Mouse (Mus musculus) hindbrain, embryonic 15.5 days (tissue): ENCODE measurements around the gene Anp32b. TPM values are rescaled to one million over a fixed set of nuclear protein-coding genes. Genes with fewer than 3 reads are reported as not detected.

ENCODE experiments used
- ATAC-seq: fragments of 200-750 bp; cut with Nextera tagmentation; 2 replicates; pipeline ENCODE4 v1.8.0; 2017; ENCODE audit warnings: low read depth, moderate number of reproducible peaks, moderate TSS enrichment; ENCODE audit not compliant: low FRiP score
- H3K27ac ChIP-seq: fragments of 300-500 bp; sonication (generic); replicated peaks from 2 replicates; pipeline ENCODE4 v1.5.1; 2015; ENCODE audit warnings: mild to moderate bottlenecking, inconsistent platforms
- H3K27me3 ChIP-seq: fragments of 300-500 bp; sonication (generic); 2 replicates; pipeline ENCODE4 v1.6.1; 2015; ENCODE audit warnings: control low read depth, inconsistent platforms
- H3K36me3 ChIP-seq: fragments of 300-500 bp; sonication (generic); 2 replicates; pipeline ENCODE4 v1.6.1; 2015; ENCODE audit warnings: control low read depth, inconsistent platforms
- H3K4me1 ChIP-seq: fragments of 300-500 bp; sonication (generic); replicated peaks from 2 replicates; pipeline ENCODE4 v1.6.1; 2015; ENCODE audit warnings: control low read depth, inconsistent platforms
- H3K4me2 ChIP-seq: fragments of 300-500 bp; sonication (generic); 2 replicates; pipeline ENCODE4 v1.6.1; 2015; ENCODE audit warnings: moderate library complexity, mild to moderate bottlenecking, inconsistent platforms
- H3K4me3 ChIP-seq: fragments of 300-500 bp; sonication (generic); 2 replicates; pipeline ENCODE4 v1.5.1; 2015; ENCODE audit warnings: mild to moderate bottlenecking, inconsistent platforms
- H3K9ac ChIP-seq: fragments of 300-500 bp; sonication (generic); 2 replicates; pipeline ENCODE4 v1.6.1; 2015; ENCODE audit warnings: inconsistent platforms
- H3K9me3 ChIP-seq: fragments of 300-500 bp; sonication (generic); 2 replicates; pipeline ENCODE4 v1.6.1; 2016; ENCODE audit warnings: control low read depth, inconsistent platforms
- WGBS: fragments of 180-500 bp; shearing (Covaris S2); methylation state at CpG from one replicate; pipeline ENCODE4 v1.1.7; 2015; 5-methylcytosine and 5-hydroxymethylcytosine counted together
- polyA plus RNA-seq: library from polyadenylated mRNA; unstranded; fragments of >200 nt; fragmentation: Nextera tagmentation; extraction: Ambion mirVana; gene quantifications from 2 replicates; pipeline ENCODE4 v1.2.1, GENCODE M21; 2015

The Anp32b gene
- polyA plus RNA-seq, 1 experiment from 2014 or later, result 84.4 TPM

DNA sequence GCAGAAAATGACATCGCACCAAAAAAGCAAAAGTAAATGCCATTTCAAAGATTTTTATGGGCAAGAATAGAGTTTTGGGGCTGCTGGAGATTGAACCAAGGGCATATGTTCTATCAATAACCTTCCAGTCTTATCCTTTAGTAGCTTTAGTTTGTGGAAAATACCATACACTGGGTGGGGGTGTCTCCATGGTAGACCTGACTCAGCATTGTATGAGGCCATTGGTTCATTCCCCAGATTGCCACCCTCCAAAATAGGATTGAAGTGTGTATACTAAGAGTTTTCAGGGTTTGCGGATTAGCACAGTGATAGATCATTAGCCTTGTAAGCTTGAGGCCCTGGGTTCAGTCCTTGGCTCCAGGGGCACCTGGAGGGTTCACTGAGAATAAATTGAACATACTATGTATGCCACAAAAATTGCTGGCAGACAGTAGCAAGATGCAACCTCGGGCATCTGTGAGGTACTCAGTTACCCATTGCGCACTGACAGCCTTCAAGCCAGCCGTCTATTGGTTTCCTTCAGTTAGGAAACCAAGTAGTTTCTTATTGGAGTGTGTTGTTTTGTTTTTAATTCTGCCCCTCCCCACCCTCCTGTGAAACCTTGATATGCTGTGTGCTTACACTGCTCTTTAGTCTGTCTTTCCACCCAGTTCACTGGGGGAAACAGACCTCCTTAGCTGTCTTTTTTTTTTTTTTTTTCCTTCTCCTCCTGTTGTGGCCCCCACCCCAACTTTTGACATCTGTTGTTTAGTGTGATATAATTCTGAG, 3.6 kb downstream of the Anp32b start:
- Histone ChIP-seq H3K36me3 (no peaks in the 10 kb centered on the region), H3K4me2 (no peak overlapping the region), H3K9me3 (no peaks in the 10 kb centered on the region), H3K9ac (no peak overlapping the region), H3K4me3 (no peak overlapping the region), H3K27ac (no peak overlapping the region), H3K4me1 (peaks cover 40% of the 10 kb centered on the region), H3K27me3 (no peaks in the 10 kb centered on the region)
- WGBS, result 82% methylated on average over 5 of the region's 5 CpGs
- no peak for ATAC-seq

DNA sequence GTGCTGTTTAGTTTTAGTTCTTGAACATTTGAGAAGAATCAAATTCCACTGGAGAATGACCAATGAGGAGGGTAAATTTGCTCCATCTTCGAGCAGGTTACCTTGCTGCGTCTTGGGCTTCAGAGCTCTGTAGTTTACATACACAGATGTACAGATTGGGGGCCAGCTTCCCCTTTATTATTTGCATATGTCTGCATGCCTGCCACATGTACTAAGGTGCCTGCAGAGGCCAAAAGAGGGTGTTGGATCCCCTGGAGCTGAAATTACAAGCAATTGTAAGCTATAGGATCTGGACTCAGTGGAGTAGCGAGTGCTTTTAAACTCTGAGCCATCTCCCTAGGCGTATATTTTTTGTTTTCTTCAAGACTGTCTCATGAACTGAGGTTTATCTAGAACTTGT, 6.1 kb downstream of the Anp32b start:
- Histone ChIP-seq H3K4me2 (no peak overlapping the region), H3K4me1 (peaks cover 34% of the 10 kb centered on the region), H3K9ac (no peak overlapping the region), H3K4me3 (no peak overlapping the region), H3K27ac (no peak overlapping the region), H3K27me3 (no peaks in the 10 kb centered on the region), H3K36me3 (peaks cover 10% of the 10 kb centered on the region; the same call in 1 of the 2 replicates), H3K9me3 (no peaks in the 10 kb centered on the region)
- ATAC-seq, result no peak
- 90% methylated on average over 4 of the region's 4 CpGs for WGBS

DNA sequence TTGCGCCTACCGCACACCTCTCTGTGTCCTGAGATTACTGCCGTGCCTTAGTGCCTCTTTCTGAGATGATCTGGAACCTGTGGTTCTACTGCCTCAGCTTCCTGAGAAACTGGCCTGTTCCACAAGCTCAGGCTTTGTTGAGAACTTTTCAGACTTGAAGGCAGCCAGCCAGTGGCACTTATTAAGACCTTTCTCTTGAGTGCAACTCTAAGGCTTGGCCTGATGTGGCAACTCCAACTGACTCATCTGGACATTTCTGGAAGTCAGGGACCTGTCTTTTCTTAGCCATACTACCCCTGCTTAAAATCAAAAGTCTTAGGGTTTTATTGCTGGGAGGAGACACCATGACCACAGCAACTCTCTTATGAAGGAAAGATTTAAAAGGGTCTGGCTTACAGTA, 6.5 kb downstream of the Anp32b start:
- H3K27me3 ChIP-seq, result no peaks in the 10 kb centered on the region
- H3K9me3 ChIP-seq, result no peaks in the 10 kb centered on the region
- ATAC-seq, result no peak
- no peak overlapping the region for H3K4me3 ChIP-seq
- H3K4me1 ChIP-seq, result peaks cover 34% of the 10 kb centered on the region
- WGBS, result 96% methylated on average over 3 of the region's 3 CpGs
- H3K9ac ChIP-seq, result no peak overlapping the region
- H3K27ac ChIP-seq, result no peak overlapping the region
- no peak overlapping the region for H3K4me2 ChIP-seq
- peaks cover 10% of the 10 kb centered on the region; the same call in 1 of the 2 replicates for H3K36me3 ChIP-seq

DNA sequence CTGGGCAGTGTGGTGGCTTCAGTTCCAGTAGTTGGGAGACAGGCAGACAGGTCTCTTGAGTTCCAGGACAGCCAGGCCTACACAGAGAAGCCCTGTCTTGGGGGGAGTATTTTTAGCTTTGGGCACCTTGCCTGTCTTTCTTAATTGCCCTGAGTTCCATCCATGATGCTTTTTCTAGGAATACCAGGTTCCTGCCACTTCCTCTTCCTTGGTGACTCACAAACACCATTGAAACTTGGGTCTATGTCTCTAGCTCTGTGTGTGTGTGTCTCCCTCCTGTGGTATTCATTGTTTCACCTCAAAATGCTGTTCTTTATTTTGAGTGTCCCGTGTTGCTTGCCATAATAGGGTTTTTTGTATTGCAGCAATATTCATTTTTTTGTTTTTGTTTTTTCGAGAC, 7.7 kb downstream of the Anp32b start:
- no peaks in the 10 kb centered on the region for H3K27me3 ChIP-seq
- H3K9me3 ChIP-seq, result no peaks in the 10 kb centered on the region
- H3K4me1 ChIP-seq, result peaks cover 22% of the 10 kb centered on the region
- H3K4me3 ChIP-seq, result no peak overlapping the region
- ATAC-seq, result no peak
- H3K9ac ChIP-seq, result no peak overlapping the region
- no peak overlapping the region for H3K27ac ChIP-seq
- peaks cover 22% of the 10 kb centered on the region; the same call in 1 of the 2 replicates for H3K36me3 ChIP-seq
- H3K4me2 ChIP-seq, result no peak overlapping the region
- 85% methylated on average over 2 of the region's 2 CpGs for WGBS

DNA sequence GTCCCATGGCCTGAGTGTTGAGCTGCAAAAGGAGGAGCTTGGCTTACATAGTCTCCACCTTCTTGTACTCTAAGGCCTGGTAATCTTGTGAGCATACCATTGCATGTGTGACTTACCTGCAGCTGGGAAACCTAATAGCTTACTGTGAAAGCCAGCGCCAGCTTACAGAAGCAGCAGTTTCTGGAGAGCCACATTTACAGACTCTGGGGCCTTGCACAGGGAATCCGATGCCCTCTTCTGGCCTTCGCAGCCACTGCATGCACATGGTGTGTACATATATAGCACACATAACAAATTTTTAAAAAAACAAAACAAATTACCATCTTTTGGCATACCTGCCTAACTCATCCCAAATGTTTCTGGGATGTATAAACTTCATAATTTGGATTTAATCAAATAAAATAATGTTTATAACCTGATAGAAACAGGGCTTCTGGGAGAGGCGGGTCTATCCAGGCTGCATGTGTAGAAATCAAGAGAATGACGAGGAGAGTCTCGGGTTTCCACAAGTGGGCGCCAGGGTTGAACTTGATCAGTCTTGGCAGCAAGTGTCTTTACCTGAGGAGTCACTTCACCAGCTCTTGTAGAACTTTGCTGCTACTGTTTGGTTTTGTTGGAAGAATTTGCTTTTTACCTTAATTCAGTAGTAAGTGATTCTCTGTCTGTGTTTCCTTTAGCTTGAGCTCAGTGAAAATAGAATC, 12.6 kb downstream of the Anp32b start:
- WGBS, result 89% methylated on average over 7 of the region's 7 CpGs
- H3K4me1 ChIP-seq, result no peaks in the 10 kb centered on the region
- H3K9ac ChIP-seq, result no peak overlapping the region
- H3K4me3 ChIP-seq, result no peak overlapping the region
- H3K27me3 ChIP-seq, result no peaks in the 10 kb centered on the region
- no peaks in the 10 kb centered on the region for H3K9me3 ChIP-seq
- H3K27ac ChIP-seq, result no peak overlapping the region
- H3K4me2 ChIP-seq, result no peak overlapping the region
- H3K36me3 ChIP-seq, result peaks cover 52% of the 10 kb centered on the region
- ATAC-seq, result no peak

DNA sequence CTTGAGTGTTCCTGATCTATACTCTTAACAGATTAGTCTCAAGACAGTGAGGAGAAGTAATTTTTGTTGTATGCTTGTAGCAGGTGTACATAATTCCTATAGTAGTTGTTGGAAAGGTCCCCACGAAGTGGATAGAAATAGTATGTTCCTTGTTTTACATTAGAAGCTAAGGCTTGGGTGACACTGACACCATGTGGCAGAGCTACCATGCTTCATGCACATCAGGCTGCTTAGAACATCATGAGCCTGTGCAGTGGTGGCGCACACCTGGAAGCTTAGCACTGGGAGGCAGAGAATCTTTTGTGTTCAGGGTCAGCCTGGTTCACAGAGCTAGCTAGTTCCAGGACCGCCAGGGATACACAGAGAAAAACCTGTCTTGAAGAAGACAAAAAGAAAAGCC, 15.0 kb downstream of the Anp32b start:
- Histone ChIP-seq H3K9ac (no peak overlapping the region), H3K27ac (no peak overlapping the region), H3K36me3 (peaks cover 64% of the 10 kb centered on the region), H3K4me2 (no peak overlapping the region), H3K4me3 (no peak overlapping the region), H3K4me1 (no peaks in the 10 kb centered on the region), H3K9me3 (no peaks in the 10 kb centered on the region), H3K27me3 (no peaks in the 10 kb centered on the region)
- 80% methylated on average over 3 of the region's 3 CpGs for WGBS
- no peak for ATAC-seq

DNA sequence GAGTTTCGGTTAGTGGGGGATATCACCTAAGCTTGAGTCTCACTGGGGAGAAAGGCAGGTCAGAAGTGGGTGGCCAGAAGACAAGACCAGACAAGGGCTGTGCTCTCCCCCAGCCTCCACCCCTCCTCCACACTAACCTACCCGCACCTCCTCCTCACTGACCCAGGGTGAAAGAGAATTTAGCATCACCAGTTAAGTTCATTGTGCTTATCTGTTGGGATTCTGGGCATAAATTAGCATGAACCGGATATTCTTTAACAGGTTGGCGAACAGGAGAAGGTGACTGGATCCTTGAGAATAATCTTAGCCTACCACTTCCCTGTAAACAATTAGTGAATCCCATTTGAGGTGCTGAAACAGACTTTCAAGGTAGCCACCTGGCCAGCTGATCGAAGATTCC, 24.4 kb downstream of the Anp32b start:
- no peaks in the 10 kb centered on the region for H3K4me1 ChIP-seq
- no peak overlapping the region for H3K4me2 ChIP-seq
- H3K9me3 ChIP-seq, result no peaks in the 10 kb centered on the region
- H3K9ac ChIP-seq, result no peak overlapping the region
- no peak overlapping the region for H3K27ac ChIP-seq
- H3K4me3 ChIP-seq, result no peak overlapping the region
- 95% methylated on average over 5 of the region's 5 CpGs for WGBS
- peaks cover 39% of the 10 kb centered on the region for H3K36me3 ChIP-seq
- no peaks in the 10 kb centered on the region for H3K27me3 ChIP-seq
- no peak for ATAC-seq

DNA sequence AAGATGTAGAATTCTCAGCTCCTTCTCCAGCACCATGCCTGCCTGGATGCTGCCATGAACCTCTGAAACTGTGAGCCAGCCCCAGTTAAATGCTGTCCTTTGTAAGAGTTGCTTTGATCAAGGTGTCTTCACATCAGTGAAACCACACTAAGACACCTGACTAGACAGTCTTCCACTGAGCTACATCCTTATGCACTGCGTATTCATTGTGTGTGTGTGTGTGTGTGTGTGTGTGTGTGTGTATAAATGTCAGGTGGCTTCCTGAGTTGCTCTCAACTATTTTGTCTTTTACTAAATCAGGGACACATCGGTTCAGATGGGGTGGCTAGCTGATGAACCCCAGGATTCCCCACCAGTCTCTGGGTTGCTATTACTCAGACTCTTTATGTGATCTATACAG, 28.4 kb downstream of the Anp32b start:
- Histone ChIP-seq H3K4me1 (no peaks in the 10 kb centered on the region), H3K27ac (no peak overlapping the region), H3K27me3 (no peaks in the 10 kb centered on the region), H3K4me3 (no peak overlapping the region), H3K4me2 (no peak overlapping the region), H3K9ac (no peak overlapping the region), H3K9me3 (no peaks in the 10 kb centered on the region), H3K36me3 (peaks cover 8% of the 10 kb centered on the region)
- WGBS, result 100% methylated on average over 2 of the region's 2 CpGs
- no peak for ATAC-seq

DNA sequence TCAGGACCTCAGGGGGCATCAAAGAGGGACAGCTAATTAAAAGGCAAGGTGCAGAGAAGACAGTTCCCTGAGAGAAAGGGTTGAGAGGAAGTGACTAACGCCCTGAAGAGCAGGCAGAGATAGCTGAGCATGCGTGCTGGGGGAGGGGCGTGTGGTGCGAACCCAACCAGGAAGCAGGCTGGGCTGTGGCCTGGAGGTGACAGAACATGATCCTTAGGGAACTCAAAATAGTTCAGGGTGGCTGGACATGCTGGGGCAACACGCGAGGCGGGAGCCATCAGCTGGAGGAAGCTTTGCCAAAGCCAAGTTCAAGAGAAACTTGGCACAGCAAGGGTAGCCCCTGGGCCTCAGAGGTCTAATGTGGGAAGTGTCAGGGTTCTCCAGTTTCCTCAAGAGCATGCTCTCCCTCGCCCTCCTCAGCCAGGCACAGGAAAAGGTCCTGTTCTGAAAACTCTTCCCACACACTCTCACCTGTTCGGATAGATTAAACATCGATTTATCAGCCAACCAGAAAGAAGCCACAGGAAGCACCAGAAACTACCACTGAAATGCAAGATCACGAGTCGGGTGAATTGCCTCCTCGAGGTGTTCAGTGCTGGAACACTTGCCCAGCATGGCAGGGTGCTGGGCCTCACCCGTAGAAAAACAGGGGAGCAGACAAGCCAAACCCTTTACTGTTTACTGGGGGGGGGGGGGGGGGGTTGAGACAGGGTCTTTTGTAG, 35.2 kb downstream of the Anp32b start:
- Histone ChIP-seq H3K4me1 (peaks cover 11% of the 10 kb centered on the region), H3K27ac (no peak overlapping the region), H3K9me3 (no peaks in the 10 kb centered on the region), H3K36me3 (no peaks in the 10 kb centered on the region), H3K4me2 (no peak overlapping the region), H3K27me3 (no peaks in the 10 kb centered on the region), H3K9ac (no peak overlapping the region), H3K4me3 (no peak overlapping the region)
- WGBS, result 62% methylated on average over 14 of the region's 14 CpGs
- ATAC-seq, result no peak

DNA sequence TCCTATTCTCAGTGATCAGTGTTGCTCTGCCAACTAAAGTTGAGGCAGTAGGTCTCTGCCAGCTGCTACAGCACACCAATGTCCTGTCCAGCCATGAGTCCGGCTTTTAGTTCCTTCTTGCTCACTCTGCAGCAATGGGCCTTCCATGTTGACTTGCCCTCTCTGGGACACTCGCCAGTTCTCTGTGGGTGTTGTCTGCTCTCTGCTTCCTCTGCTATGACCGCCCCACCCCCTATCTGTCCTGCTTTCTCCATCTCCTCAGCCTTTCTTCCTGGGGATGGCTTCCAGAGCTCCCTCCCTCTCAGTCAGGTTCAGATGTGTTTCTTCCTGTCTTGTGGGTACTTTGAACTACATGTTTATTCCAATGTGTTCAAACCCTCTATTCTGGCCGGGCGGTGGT, 36.6 kb downstream of the Anp32b start:
- Histone ChIP-seq H3K27me3 (no peaks in the 10 kb centered on the region), H3K4me1 (peaks cover 11% of the 10 kb centered on the region), H3K9me3 (no peaks in the 10 kb centered on the region), H3K27ac (no peak overlapping the region), H3K4me2 (no peak overlapping the region), H3K4me3 (no peak overlapping the region), H3K9ac (no peak overlapping the region), H3K36me3 (no peaks in the 10 kb centered on the region)
- 88% methylated on average over 5 of the region's 5 CpGs for WGBS
- no peak for ATAC-seq

DNA sequence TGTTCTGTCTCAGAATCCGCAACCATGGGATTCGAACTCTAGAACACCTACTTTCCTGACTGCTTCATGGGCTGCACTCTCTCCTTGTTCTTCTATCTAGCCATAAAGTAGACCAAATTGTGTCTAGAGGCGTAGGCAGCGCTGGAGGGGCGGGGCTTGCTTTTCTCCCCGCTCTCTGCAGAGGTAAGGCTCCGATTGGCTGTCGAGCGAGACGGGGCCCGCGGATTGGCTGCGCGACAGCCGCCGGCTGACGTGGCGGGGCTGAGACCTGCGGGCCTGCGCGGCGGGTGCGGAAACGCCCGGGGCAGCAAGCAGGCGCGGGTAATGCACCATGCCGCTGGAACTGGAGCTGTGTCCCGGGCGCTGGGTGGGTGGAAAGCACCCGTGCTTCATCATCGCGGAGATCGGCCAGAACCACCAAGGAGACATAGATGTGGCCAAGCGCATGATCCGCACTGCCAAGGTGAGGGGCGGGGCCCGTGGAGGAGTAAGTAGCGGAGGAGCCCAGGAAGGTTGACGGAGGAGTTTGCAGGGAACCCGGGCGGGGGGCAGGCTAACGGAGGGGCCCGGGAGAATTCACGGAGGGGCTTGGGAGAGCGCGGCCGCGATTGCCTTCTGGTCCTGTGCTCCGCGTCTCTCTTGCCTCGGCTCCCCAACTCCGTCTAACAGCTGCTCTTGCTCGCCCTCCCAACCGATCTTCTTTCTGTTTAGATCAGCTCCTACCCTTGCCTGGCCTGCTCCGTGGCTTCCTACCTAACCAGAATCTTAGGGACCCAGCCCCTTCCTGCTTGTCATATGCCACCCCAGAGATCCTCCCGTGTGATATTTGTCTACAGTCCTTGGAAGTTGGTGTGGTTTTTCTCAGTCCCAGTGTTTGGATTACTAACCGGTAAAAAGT, 38.6 kb downstream of the Anp32b start, which contains the start of gene Nans:
Gene Nans (plus strand): TSS at position 221 of the 898 bp plus-strand sequence.
- Histone ChIP-seq H3K36me3 (peaks cover 15% of the 10 kb centered on the region; the same call in 1 of the 2 replicates), H3K27ac (peak within 1 kb of the TSS; percentile 73), H3K9me3 (no peaks in the 10 kb centered on the region), H3K4me3 (peak within 1 kb of the TSS; percentile 90), H3K4me2 (peak within 1 kb of the TSS; percentile 85), H3K4me1 (peaks cover 11% of the 10 kb centered on the region), H3K9ac (peak within 1 kb of the TSS; percentile 74), H3K27me3 (no peaks in the 10 kb centered on the region)
- under 1% methylated on average over 58 of the region's 58 CpGs for WGBS
- peak; percentile 99 for ATAC-seq
